Mouse (Mus musculus): ENCODE measurements around the gene Atp5e. TPM values are rescaled to one million over a fixed set of nuclear protein-coding genes. Genes with fewer than 3 reads are reported as not detected.
A peak's percentile ranks its signal among the peaks of the same experiment; 100 is the strongest.

The Atp5e gene
- polyA plus RNA-seq, 1 experiment: 827 TPM

DNA sequence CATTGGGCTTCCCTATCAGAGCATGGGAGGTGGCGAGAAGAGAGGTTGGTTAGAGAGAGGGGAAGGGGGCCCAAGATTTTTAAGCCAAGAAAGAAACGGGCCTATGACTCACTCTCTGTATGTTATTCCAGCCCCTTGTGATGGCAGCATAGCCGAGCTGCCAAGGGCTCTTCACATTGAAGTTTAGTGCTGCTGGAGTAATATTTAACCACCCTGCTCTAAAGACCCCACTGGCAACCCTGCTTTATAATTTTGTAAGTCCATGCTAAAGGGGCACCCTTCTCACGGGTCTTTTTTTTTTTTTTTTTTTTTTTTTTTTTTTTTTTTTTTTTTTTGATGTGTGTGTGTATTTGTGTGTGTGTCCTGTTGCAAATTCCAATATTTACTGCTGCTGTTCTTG, 22.0 kb downstream of the Atp5e start:
- no peak overlapping the region for H3K4me3 ChIP-seq (ENCODE audit: insufficient read depth, poor library complexity, severe bottlenecking)
- H3K79me2 ChIP-seq (ENCODE audit: control insufficient read depth, insufficient read depth): peaks cover 20% of the 10 kb centered on the region
- no peaks in the 10 kb centered on the region for H3K27me3 ChIP-seq (ENCODE audit: control insufficient read depth, insufficient read depth, insufficient read length)
- H3K36me3 ChIP-seq (ENCODE audit: control insufficient read depth, insufficient read depth): no peaks in the 10 kb centered on the region
- no peak overlapping the region for H3ac ChIP-seq (ENCODE audit: control insufficient read depth, insufficient read length, low read depth)
- H3K79me3 ChIP-seq (ENCODE audit: low read depth): peaks cover 5% of the 10 kb centered on the region
- TF ChIP-seq CTCF (IDR thresholded peaks at IDR 0.05; ENCODE audit: control insufficient read depth, insufficient read depth, insufficient read length): no peak
- no peak for TF ChIP-seq MYOG (IDR thresholded peaks at IDR 0.05; ENCODE audit: control insufficient read depth, extremely low read depth, insufficient read length)
- no peak for TF ChIP-seq USF1 (IDR thresholded peaks at IDR 0.05; ENCODE audit: low read depth)
- no peak for TF ChIP-seq MYOD1 (IDR thresholded peaks at IDR 0.05; ENCODE audit: control insufficient read depth, insufficient read length, low read depth)
- TF ChIP-seq CEBPB (IDR thresholded peaks at IDR 0.05; ENCODE audit: low read depth): no peak

DNA sequence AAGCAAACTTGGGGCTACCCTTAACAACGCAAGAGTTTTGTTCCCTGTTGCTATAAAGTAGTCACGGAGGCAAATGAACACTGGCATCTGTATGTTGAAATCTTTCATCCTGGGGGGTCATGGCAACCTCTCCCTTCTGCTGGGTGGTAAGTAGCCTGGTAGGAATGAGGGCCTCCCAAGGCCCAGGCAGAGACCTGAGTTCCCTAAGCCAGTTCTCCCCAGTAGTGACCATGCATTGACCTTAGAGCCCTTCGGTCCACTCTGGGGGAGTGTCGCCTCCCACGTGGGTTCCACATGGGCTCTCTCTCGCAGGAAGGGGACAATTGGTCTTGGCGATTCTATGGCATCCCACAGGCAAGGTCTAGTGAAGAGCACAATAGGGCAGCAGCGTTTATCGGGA, 23.9 kb downstream of the Atp5e start:
- TF ChIP-seq MYOG (IDR thresholded peaks at IDR 0.05; ENCODE audit: control insufficient read depth, extremely low read depth, insufficient read length) (no peak), USF1 (IDR thresholded peaks at IDR 0.05; ENCODE audit: low read depth) (no peak), MYOD1 (IDR thresholded peaks at IDR 0.05; ENCODE audit: control insufficient read depth, insufficient read length, low read depth) (no peak), CTCF (IDR thresholded peaks at IDR 0.05; ENCODE audit: control insufficient read depth, insufficient read depth, insufficient read length) (no peak), MAX (IDR thresholded peaks at IDR 0.05) (no peak), CEBPB (IDR thresholded peaks at IDR 0.05; ENCODE audit: low read depth) (no peak), FOSL1 (IDR thresholded peaks at IDR 0.05; ENCODE audit: insufficient read depth, low read length, poor library complexity, severe bottlenecking) (no peak)
- H3K4me3 ChIP-seq (ENCODE audit: insufficient read depth, poor library complexity, severe bottlenecking): no peak overlapping the region

DNA sequence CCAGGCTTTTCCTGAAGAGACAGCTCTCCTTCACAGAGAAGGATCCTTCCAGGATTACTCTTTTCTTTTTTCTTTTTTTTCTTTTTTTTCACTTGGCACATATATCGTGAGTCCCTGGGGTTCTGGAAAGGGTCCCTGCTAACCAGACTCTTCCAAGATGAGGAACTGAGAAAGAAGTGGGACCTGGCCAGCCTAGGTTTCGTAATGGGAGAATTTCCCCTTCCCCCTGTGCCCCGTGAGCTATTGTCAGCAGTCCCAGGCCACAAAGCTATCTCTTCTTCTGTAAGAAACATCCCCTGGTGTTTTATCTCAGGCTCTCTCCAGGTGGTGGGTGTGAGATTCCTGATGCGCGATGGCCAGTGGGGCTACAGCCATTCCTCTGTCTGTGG, 24.5 kb downstream of the Atp5e start:
- TF ChIP-seq MYOG (IDR thresholded peaks at IDR 0.05; ENCODE audit: control insufficient read depth, extremely low read depth, insufficient read length) (no peak), MYOD1 (IDR thresholded peaks at IDR 0.05; ENCODE audit: control insufficient read depth, insufficient read length, low read depth) (no peak), USF1 (IDR thresholded peaks at IDR 0.05; ENCODE audit: low read depth) (no peak), MAX (IDR thresholded peaks at IDR 0.05) (no peak), FOSL1 (IDR thresholded peaks at IDR 0.05; ENCODE audit: insufficient read depth, low read length, poor library complexity, severe bottlenecking) (no peak), CTCF (IDR thresholded peaks at IDR 0.05; ENCODE audit: control insufficient read depth, insufficient read depth, insufficient read length) (no peak), CEBPB (IDR thresholded peaks at IDR 0.05; ENCODE audit: low read depth) (no peak)
- H3ac ChIP-seq (ENCODE audit: control insufficient read depth, insufficient read length, low read depth): no peak overlapping the region

More for the DNA sequence above, 23.9 kb downstream of the Atp5e start:
- peaks cover 7% of the 10 kb centered on the region for H3K36me3 ChIP-seq (ENCODE audit: control insufficient read depth, insufficient read depth)
- H3K79me2 ChIP-seq (ENCODE audit: control insufficient read depth, insufficient read depth): peaks cover 25% of the 10 kb centered on the region
- peaks cover 5% of the 10 kb centered on the region for H3K79me3 ChIP-seq (ENCODE audit: low read depth)
- H3ac ChIP-seq (ENCODE audit: control insufficient read depth, insufficient read length, low read depth): no peak overlapping the region
- H3K27me3 ChIP-seq (ENCODE audit: control insufficient read depth, insufficient read depth, insufficient read length): no peaks in the 10 kb centered on the region

GRCm38 (mm10) chr2:174438737-174439449, 25.0 kb downstream of the Atp5e start, which contains the start of gene Ctsz:
TSS of gene Ctsz (minus strand) at chr2:174439039.
- Histone ChIP-seq H3ac (ENCODE audit: control insufficient read depth, insufficient read length, low read depth) (peak within 1 kb of the TSS; percentile 59), H3K27me3 (ENCODE audit: control insufficient read depth, insufficient read depth, insufficient read length) (no peaks in the 10 kb centered on the region), H3K36me3 (ENCODE audit: control insufficient read depth, insufficient read depth) (peaks cover 7% of the 10 kb centered on the region), H3K4me3 (ENCODE audit: insufficient read depth, poor library complexity, severe bottlenecking) (peak within 1 kb of the TSS; percentile 69), H3K79me2 (ENCODE audit: control insufficient read depth, insufficient read depth) (peaks cover 25% of the 10 kb centered on the region), H3K79me3 (ENCODE audit: low read depth) (peaks cover 5% of the 10 kb centered on the region)
- TF ChIP-seq FOSL1 (IDR thresholded peaks at IDR 0.05; ENCODE audit: insufficient read depth, low read length, poor library complexity, severe bottlenecking) (no peak), CTCF (IDR thresholded peaks at IDR 0.05; ENCODE audit: control insufficient read depth, insufficient read depth, insufficient read length) (no peak), MYOD1 (IDR thresholded peaks at IDR 0.05; ENCODE audit: control insufficient read depth, insufficient read length, low read depth) (no peak), USF1 (IDR thresholded peaks at IDR 0.05; ENCODE audit: low read depth) (no peak), CEBPB (IDR thresholded peaks at IDR 0.05; ENCODE audit: low read depth) (no peak), MYOG (IDR thresholded peaks at IDR 0.05; ENCODE audit: control insufficient read depth, extremely low read depth, insufficient read length) (no peak), MAX (IDR thresholded peaks at IDR 0.05) (peak; percentile 10)

More for the DNA sequence above, 24.5 kb downstream of the Atp5e start:
- peak overlapping the region; percentile 69 for H3K4me3 ChIP-seq (ENCODE audit: insufficient read depth, poor library complexity, severe bottlenecking)
- H3K36me3 ChIP-seq (ENCODE audit: control insufficient read depth, insufficient read depth): peaks cover 7% of the 10 kb centered on the region
- H3K79me2 ChIP-seq (ENCODE audit: control insufficient read depth, insufficient read depth): peaks cover 25% of the 10 kb centered on the region
- H3K79me3 ChIP-seq (ENCODE audit: low read depth): peaks cover 5% of the 10 kb centered on the region
- H3K27me3 ChIP-seq (ENCODE audit: control insufficient read depth, insufficient read depth, insufficient read length): no peaks in the 10 kb centered on the region

GRCm38 (mm10) chr2:174438181-174438580, 25.7 kb downstream of the Atp5e start:
- Histone ChIP-seq H3K27me3 (ENCODE audit: control insufficient read depth, insufficient read depth, insufficient read length) (no peaks in the 10 kb centered on the region), H3K79me2 (ENCODE audit: control insufficient read depth, insufficient read depth) (peaks cover 25% of the 10 kb centered on the region), H3K36me3 (ENCODE audit: control insufficient read depth, insufficient read depth) (peaks cover 7% of the 10 kb centered on the region), H3ac (ENCODE audit: control insufficient read depth, insufficient read length, low read depth) (peak overlapping the region; percentile 59), H3K4me3 (ENCODE audit: insufficient read depth, poor library complexity, severe bottlenecking) (peak overlapping the region; percentile 69), H3K79me3 (ENCODE audit: low read depth) (peaks cover 5% of the 10 kb centered on the region)
- no peak for TF ChIP-seq USF1 (IDR thresholded peaks at IDR 0.05; ENCODE audit: low read depth)
- TF ChIP-seq MYOG (IDR thresholded peaks at IDR 0.05; ENCODE audit: control insufficient read depth, extremely low read depth, insufficient read length): no peak
- no peak for TF ChIP-seq MAX (IDR thresholded peaks at IDR 0.05)
- TF ChIP-seq CTCF (IDR thresholded peaks at IDR 0.05; ENCODE audit: control insufficient read depth, insufficient read depth, insufficient read length): no peak
- TF ChIP-seq MYOD1 (IDR thresholded peaks at IDR 0.05; ENCODE audit: control insufficient read depth, insufficient read length, low read depth): no peak
- no peak for TF ChIP-seq CEBPB (IDR thresholded peaks at IDR 0.05; ENCODE audit: low read depth)
- TF ChIP-seq FOSL1 (IDR thresholded peaks at IDR 0.05; ENCODE audit: insufficient read depth, low read length, poor library complexity, severe bottlenecking): no peak
